Mouse (Mus musculus) heart, postnatal 0 days (tissue): ENCODE measurements around the gene Abraxas2.

ENCODE experiments used
- CTCF ChIP-seq: IDR thresholded peaks from 2 replicates; pipeline ENCODE4 v1.5.1; 2016; ENCODE audit warnings: antibody characterized with exemption, control low read depth, low read depth
- EP300 ChIP-seq: IDR thresholded peaks from 2 replicates; pipeline ENCODE4 v1.6.1; 2016; ENCODE audit warnings: antibody characterized with exemption, low read depth

GRCm38 (mm10) chr7:132853361-132853760, 5.7 kb upstream of the Abraxas2 start:
- TF ChIP-seq CTCF (no peak), EP300 (no peak)
